Mouse (Mus musculus): ENCODE measurements around the gene Ccdc130. TPM values are rescaled to one million over a fixed set of nuclear protein-coding genes. Genes with fewer than 3 reads are reported as not detected.

Gene Ccdc130
- polyA plus RNA-seq, 1 experiment from 2014 or later: 18.0 TPM

GRCm38 (mm10) chr8:84235746-84236409, 34.3 kb downstream of the Ccdc130 start:
- H3K4me1 ChIP-seq: peaks cover 25% of the 10 kb centered on the region
- no peaks in the 10 kb centered on the region for H3K27me3 ChIP-seq
- no peak for ATAC-seq (ENCODE audit: low FRiP score, low read depth)
- H3K4me3 ChIP-seq: peak overlapping the region; percentile 90
- WGBS: 20% methylated on average over 10 of the region's 10 CpGs
- peak overlapping the region; percentile 55; the same call in 1 of the 2 replicates for H3K27ac ChIP-seq
- no peaks in the 10 kb centered on the region for H3K9me3 ChIP-seq
- peak overlapping the region; percentile 96 for H3K9ac ChIP-seq
- peaks cover 41% of the 10 kb centered on the region for H3K36me3 ChIP-seq
- H3K4me2 ChIP-seq (replicated peaks): peak overlapping the region; percentile 91

GRCm38 (mm10) chr8:84233055-84233454, 37.1 kb downstream of the Ccdc130 start:
- peaks cover 22% of the 10 kb centered on the region for H3K4me1 ChIP-seq
- H3K9me3 ChIP-seq: no peaks in the 10 kb centered on the region
- WGBS: 87% methylated on average over 2 of the region's 2 CpGs
- H3K4me3 ChIP-seq: no peak overlapping the region
- H3K9ac ChIP-seq: no peak overlapping the region
- H3K27me3 ChIP-seq: no peaks in the 10 kb centered on the region
- H3K4me2 ChIP-seq (replicated peaks): no peak overlapping the region
- no peak for ATAC-seq (ENCODE audit: low FRiP score, low read depth)
- peaks cover 69% of the 10 kb centered on the region for H3K36me3 ChIP-seq
- H3K27ac ChIP-seq: no peak overlapping the region

GRCm38 (mm10) chr8:84230735-84231134, 39.4 kb downstream of the Ccdc130 start:
- Histone ChIP-seq H3K9ac (no peak overlapping the region; the same call in 1 of the 2 replicates), H3K9me3 (no peaks in the 10 kb centered on the region), H3K4me3 (no peak overlapping the region), H3K36me3 (peaks cover 92% of the 10 kb centered on the region), H3K4me2 (replicated peaks) (no peak overlapping the region), H3K27me3 (no peaks in the 10 kb centered on the region), H3K27ac (no peak overlapping the region), H3K4me1 (peaks cover 12% of the 10 kb centered on the region)
- 76% methylated on average over 17 of the region's 17 CpGs for WGBS
- ATAC-seq (ENCODE audit: low FRiP score, low read depth): no peak

- H3K9me3 ChIP-seq: no peaks in the 10 kb centered on the region
- H3K27me3 ChIP-seq: no peaks in the 10 kb centered on the region
- no peaks in the 10 kb centered on the region for H3K4me1 ChIP-seq
- H3K4me2 ChIP-seq (replicated peaks): no peak overlapping the region
- H3K4me3 ChIP-seq: no peak overlapping the region
- peaks cover 100% of the 10 kb centered on the region for H3K36me3 ChIP-seq
- ATAC-seq (ENCODE audit: low FRiP score, low read depth): no peak
- 80% methylated on average over 21 of the region's 21 CpGs for WGBS
- no peak overlapping the region for H3K9ac ChIP-seq
- H3K27ac ChIP-seq: no peak overlapping the region
Measured at GRCm38 (mm10) chr8:84223322-84224029, 46.7 kb downstream of the Ccdc130 start.

- 96% methylated on average over 9 of the region's 9 CpGs for WGBS
- H3K9ac ChIP-seq: no peak overlapping the region
- H3K27me3 ChIP-seq: no peaks in the 10 kb centered on the region
- no peak overlapping the region for H3K4me2 ChIP-seq (replicated peaks)
- H3K36me3 ChIP-seq: peaks cover 100% of the 10 kb centered on the region
- no peak overlapping the region for H3K4me3 ChIP-seq
- no peaks in the 10 kb centered on the region for H3K4me1 ChIP-seq
- no peak overlapping the region for H3K27ac ChIP-seq
- H3K9me3 ChIP-seq: no peaks in the 10 kb centered on the region
- no peak for ATAC-seq (ENCODE audit: low FRiP score, low read depth)
Measured at GRCm38 (mm10) chr8:84222566-84223165, 47.5 kb downstream of the Ccdc130 start.

GRCm38 (mm10) chr8:84220105-84220504, 50.1 kb downstream of the Ccdc130 start:
- Histone ChIP-seq H3K9me3 (no peaks in the 10 kb centered on the region), H3K9ac (no peak overlapping the region), H3K27ac (no peak overlapping the region), H3K4me3 (no peak overlapping the region), H3K4me1 (no peaks in the 10 kb centered on the region), H3K36me3 (peaks cover 100% of the 10 kb centered on the region), H3K27me3 (no peaks in the 10 kb centered on the region), H3K4me2 (replicated peaks) (no peak overlapping the region)
- ATAC-seq (ENCODE audit: low FRiP score, low read depth): no peak
- 86% methylated on average over 7 of the region's 7 CpGs for WGBS

- ATAC-seq (ENCODE audit: low FRiP score, low read depth): no peak
- H3K4me2 ChIP-seq (replicated peaks): no peak overlapping the region
- WGBS: 95% methylated on average over 5 of the region's 5 CpGs
- H3K4me1 ChIP-seq: no peaks in the 10 kb centered on the region
- H3K27me3 ChIP-seq: no peaks in the 10 kb centered on the region
- H3K4me3 ChIP-seq: no peak overlapping the region
- H3K9me3 ChIP-seq: no peaks in the 10 kb centered on the region
- H3K36me3 ChIP-seq: peaks cover 99% of the 10 kb centered on the region
- no peak overlapping the region for H3K27ac ChIP-seq
- H3K9ac ChIP-seq: no peak overlapping the region
Measured at GRCm38 (mm10) chr8:84218143-84218542, 52.0 kb downstream of the Ccdc130 start.

GRCm38 (mm10) chr8:84217206-84217605, 53.0 kb downstream of the Ccdc130 start:
- no peak overlapping the region for H3K4me2 ChIP-seq (replicated peaks)
- no peaks in the 10 kb centered on the region for H3K4me1 ChIP-seq
- no peak overlapping the region for H3K9ac ChIP-seq
- WGBS: 94% methylated on average over 11 of the region's 11 CpGs
- no peak overlapping the region for H3K4me3 ChIP-seq
- no peaks in the 10 kb centered on the region for H3K9me3 ChIP-seq
- peaks cover 99% of the 10 kb centered on the region for H3K36me3 ChIP-seq
- H3K27me3 ChIP-seq: no peaks in the 10 kb centered on the region
- no peak for ATAC-seq (ENCODE audit: low FRiP score, low read depth)
- no peak overlapping the region for H3K27ac ChIP-seq

GRCm38 (mm10) chr8:84213277-84213676, 56.9 kb downstream of the Ccdc130 start:
- WGBS: 88% methylated on average over 4 of the region's 4 CpGs
- H3K4me3 ChIP-seq: no peak overlapping the region
- H3K4me1 ChIP-seq: peaks cover 12% of the 10 kb centered on the region
- H3K4me2 ChIP-seq (replicated peaks): no peak overlapping the region
- H3K9me3 ChIP-seq: no peaks in the 10 kb centered on the region
- no peak for ATAC-seq (ENCODE audit: low FRiP score, low read depth)
- peaks cover 94% of the 10 kb centered on the region for H3K36me3 ChIP-seq
- no peaks in the 10 kb centered on the region for H3K27me3 ChIP-seq
- no peak overlapping the region for H3K9ac ChIP-seq
- no peak overlapping the region for H3K27ac ChIP-seq

GRCm38 (mm10) chr8:84211881-84212563, 58.2 kb downstream of the Ccdc130 start:
- H3K9ac ChIP-seq: no peak overlapping the region
- H3K4me1 ChIP-seq: peaks cover 25% of the 10 kb centered on the region
- WGBS: 94% methylated on average over 31 of the region's 31 CpGs
- H3K4me2 ChIP-seq (replicated peaks): no peak overlapping the region
- no peak for ATAC-seq (ENCODE audit: low FRiP score, low read depth)
- H3K4me3 ChIP-seq: no peak overlapping the region
- no peaks in the 10 kb centered on the region for H3K9me3 ChIP-seq
- H3K27me3 ChIP-seq: no peaks in the 10 kb centered on the region
- no peak overlapping the region for H3K27ac ChIP-seq
- peaks cover 87% of the 10 kb centered on the region for H3K36me3 ChIP-seq

GRCm38 (mm10) chr8:84211202-84211601, 59.0 kb downstream of the Ccdc130 start:
- Histone ChIP-seq H3K4me3 (no peak overlapping the region), H3K36me3 (peaks cover 84% of the 10 kb centered on the region), H3K27ac (no peak overlapping the region), H3K9me3 (no peaks in the 10 kb centered on the region), H3K27me3 (no peaks in the 10 kb centered on the region), H3K9ac (no peak overlapping the region), H3K4me1 (peaks cover 26% of the 10 kb centered on the region), H3K4me2 (replicated peaks) (no peak overlapping the region)
- no peak for ATAC-seq (ENCODE audit: low FRiP score, low read depth)
- 98% methylated on average over 3 of the region's 3 CpGs for WGBS
